Mouse (Mus musculus) frontal cortex, adult 2 months (tissue): ENCODE measurements around the gene Slc17a5. TPM values are rescaled to one million over a fixed set of nuclear protein-coding genes. Genes with fewer than 3 reads are reported as not detected.
"Not testable (repeated sequence)": the region's sequence is repeated elsewhere in the genome, so short reads cannot be mapped to it uniquely, and the experiment has no call there.

Source experiments
- DNase-seq, 2 experiments: peaks; one replicate each; pipeline ENCODE4 v3.0.0; 2022; ENCODE audit warnings: low spot score in 1 of 2; ENCODE audit errors: extremely low spot score in 1 of 2
- polyA plus RNA-seq: library from polyadenylated mRNA; depleted of rRNA; stranded (reverse); fragments of >200 nt; gene quantifications from 2 replicates; pipeline ENCODE4 v1.2.3, GENCODE M21; 2012

Gene Slc17a5
- polyA plus RNA-seq, 1 experiment, result 17.1 TPM

GRCm38 (mm10) chr9:78520780-78521601 lies 66.8 kb downstream of the Slc17a5 start:
- DNase-seq, result peak in 1 of 2 experiments; percentile 36

GRCm38 (mm10) chr9:78520127-78520779 lies 67.6 kb downstream of the Slc17a5 start:
- DNase-seq, result no peak

- DNase-seq, result not testable (repeated sequence)
Measured at GRCm38 (mm10) chr9:78517237-78517636, 70.6 kb downstream of the Slc17a5 start.

GRCm38 (mm10) chr9:78516125-78516524 lies 71.7 kb downstream of the Slc17a5 start:
- DNase-seq, result no peak

GRCm38 (mm10) chr9:78514681-78515080 lies 73.2 kb downstream of the Slc17a5 start:
- DNase-seq, result no peak

GRCm38 (mm10) chr9:78513776-78514500 lies 73.9 kb downstream of the Slc17a5 start:
- DNase-seq, result no peak

- DNase-seq, result no peak
Measured at GRCm38 (mm10) chr9:78511705-78512104, 76.1 kb downstream of the Slc17a5 start.

- no peak for DNase-seq
Measured at GRCm38 (mm10) chr9:78508106-78508786, 79.6 kb downstream of the Slc17a5 start.

GRCm38 (mm10) chr9:78506722-78507077 lies 81.1 kb downstream of the Slc17a5 start:
- DNase-seq, result no peak

GRCm38 (mm10) chr9:78506002-78506721 lies 81.7 kb downstream of the Slc17a5 start:
- no peak for DNase-seq

- no peak for DNase-seq
Measured at GRCm38 (mm10) chr9:78505223-78505622, 82.6 kb downstream of the Slc17a5 start.

- DNase-seq, result no peak
Measured at GRCm38 (mm10) chr9:78504679-78505078, 83.2 kb downstream of the Slc17a5 start.

GRCm38 (mm10) chr9:78504133-78504532 lies 83.7 kb downstream of the Slc17a5 start:
- no peak for DNase-seq

- no peak for DNase-seq
Measured at GRCm38 (mm10) chr9:78503223-78504079, 84.4 kb downstream of the Slc17a5 start.

- no peak for DNase-seq
Measured at GRCm38 (mm10) chr9:78501284-78501683, 86.6 kb downstream of the Slc17a5 start.

- DNase-seq, result no peak
Measured at GRCm38 (mm10) chr9:78500386-78500785, 87.5 kb downstream of the Slc17a5 start.

GRCm38 (mm10) chr9:78493171-78493570 lies 94.7 kb downstream of the Slc17a5 start:
- DNase-seq, result no peak

GRCm38 (mm10) chr9:78492254-78492653 lies 95.6 kb downstream of the Slc17a5 start:
- DNase-seq, result no peak

- DNase-seq, result no peak
Measured at GRCm38 (mm10) chr9:78491169-78491568, 96.7 kb downstream of the Slc17a5 start.
